Mouse (Mus musculus): Measurements from ENCODE around the gene Sycp3.

DNA sequence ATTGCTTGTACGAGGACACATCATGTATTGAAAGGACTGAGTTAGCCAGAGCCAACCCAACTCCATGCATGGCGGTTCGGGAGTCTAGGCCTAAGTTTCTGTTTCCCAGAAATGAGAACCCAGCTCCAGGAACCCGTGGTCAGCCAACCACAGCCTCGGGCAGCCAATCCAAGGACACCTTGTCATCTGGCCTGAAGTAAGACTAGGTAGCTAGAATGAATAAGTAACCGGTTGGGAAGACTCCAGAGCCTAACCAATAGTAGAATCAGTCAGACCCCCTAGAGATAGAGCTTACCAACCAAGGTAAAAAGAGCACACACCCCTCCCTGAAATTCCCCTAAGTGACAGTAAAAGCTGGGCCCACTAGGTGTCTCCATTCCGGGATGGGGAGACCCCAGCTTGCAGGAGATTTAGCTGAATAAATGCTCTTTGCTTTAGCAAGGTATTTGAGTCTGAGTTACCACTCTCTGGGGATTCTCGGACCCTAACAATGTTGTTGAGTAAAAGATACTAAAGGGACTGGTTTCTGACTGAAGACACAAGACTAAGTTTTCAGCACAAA is 54.3 kb downstream of the Sycp3 start:
- TF ChIP-seq CTCF (IDR thresholded peaks at IDR 0.05; ENCODE audit: borderline replicate concordance, control insufficient read depth, extremely low read depth, insufficient read depth, low read length, poor library complexity) = no peak
- TF ChIP-seq POLR2A (IDR thresholded peaks at IDR 0.05; ENCODE audit: control insufficient read depth, extremely low read depth, insufficient read depth, low read length, poor library complexity) = no peak
